Mouse (Mus musculus): ENCODE results near the gene Tgif1. TPM values are rescaled to one million over a fixed set of nuclear protein-coding genes. Genes with fewer than 3 reads are reported as not detected.
"Not testable (repeated sequence)": the region's sequence is repeated elsewhere in the genome, so short reads cannot be mapped to it uniquely, and the experiment has no call there.

The Tgif1 gene
- polyA plus RNA-seq, 1 experiment from 2014 or later, result 16.4 TPM

DNA sequence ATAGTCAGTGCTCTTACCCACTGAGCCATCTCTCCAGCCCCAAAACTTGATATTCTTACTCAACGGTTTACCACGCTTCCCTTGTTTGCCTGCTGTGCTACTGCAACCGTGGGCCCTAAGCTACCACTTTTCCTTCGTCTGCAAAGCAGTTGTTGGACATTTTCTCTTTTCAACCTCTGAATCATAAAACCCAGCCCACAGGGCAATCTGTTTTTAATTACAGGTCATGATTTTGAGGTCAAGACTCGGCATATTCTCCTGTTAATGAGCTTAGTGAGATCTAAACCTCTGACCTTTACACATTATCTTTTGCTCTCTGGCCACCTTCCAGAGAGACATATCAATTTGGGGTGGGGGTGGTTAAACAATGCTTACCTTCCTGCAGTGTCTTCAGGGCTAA is 14.8 kb downstream of the Tgif1 start:
- H3K4me2 ChIP-seq (ENCODE audit: low read depth, low read length), result no peak overlapping the region
- ATAC-seq (no peak), DNase-seq (no peak)
- H3K4me1 ChIP-seq (ENCODE audit: insufficient read depth), result peaks cover 6% of the 10 kb centered on the region
- H3K4me3 ChIP-seq (ENCODE audit: low read depth, low read length), result no peak overlapping the region
- H3K9ac ChIP-seq (replicated peaks), result no peak overlapping the region
- peaks cover 7% of the 10 kb centered on the region for H3K36me3 ChIP-seq (replicated peaks; ENCODE audit: insufficient read depth, low read length)
- no peaks in the 10 kb centered on the region for H3K9me3 ChIP-seq (ENCODE audit: low read length)
- peaks cover 3% of the 10 kb centered on the region; the same call in 1 of the 2 replicates for H3K27me3 ChIP-seq (ENCODE audit: insufficient read depth, low read length)
- no peak overlapping the region for H3K27ac ChIP-seq (ENCODE audit: low read depth)
- WGBS (ENCODE audit: insufficient replicate concordance), result 68% methylated on average over 5 of the region's 5 CpGs
- TF ChIP-seq EP300 (IDR thresholded peaks at IDR 0.05; ENCODE audit: low read depth) (no peak), CTCF (IDR thresholded peaks at IDR 0.05; ENCODE audit: low read depth) (no peak)

DNA sequence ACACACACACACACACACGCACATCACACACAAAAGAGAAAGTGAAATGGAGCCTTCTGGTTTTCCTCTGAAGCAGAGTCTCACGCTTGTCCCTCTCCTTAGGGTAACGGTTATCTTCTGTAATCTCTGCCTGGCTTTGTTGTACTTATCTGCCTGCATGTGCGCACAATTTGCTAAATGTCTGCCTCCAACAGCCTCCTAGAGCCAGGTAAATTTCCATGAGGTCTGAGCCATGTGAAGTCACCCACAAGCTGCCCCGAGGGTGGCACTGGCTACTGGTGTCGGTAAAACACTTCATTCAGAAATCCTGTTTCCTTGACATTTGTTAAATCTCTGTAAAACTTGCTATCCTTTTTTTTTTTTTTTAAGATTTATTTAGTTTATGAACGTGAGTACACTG is 15.3 kb downstream of the Tgif1 start:
- Histone ChIP-seq H3K4me1 (ENCODE audit: insufficient read depth) (peaks cover 4% of the 10 kb centered on the region), H3K4me3 (ENCODE audit: low read depth, low read length) (no peak overlapping the region), H3K4me2 (ENCODE audit: low read depth, low read length) (no peak overlapping the region), H3K9me3 (ENCODE audit: low read length) (no peaks in the 10 kb centered on the region), H3K27me3 (ENCODE audit: insufficient read depth, low read length) (peaks cover 3% of the 10 kb centered on the region; the same call in 1 of the 2 replicates), H3K36me3 (replicated peaks; ENCODE audit: insufficient read depth, low read length) (peaks cover 2% of the 10 kb centered on the region), H3K9ac (replicated peaks) (no peak overlapping the region), H3K27ac (ENCODE audit: low read depth) (no peak overlapping the region)
- ATAC-seq (no peak), DNase-seq (no peak)
- 83% methylated on average over 7 of the region's 7 CpGs for whole genome bisulfite sequencing (ENCODE audit: insufficient replicate concordance)
- TF ChIP-seq CTCF (IDR thresholded peaks at IDR 0.05; ENCODE audit: low read depth) (no peak), EP300 (IDR thresholded peaks at IDR 0.05; ENCODE audit: low read depth) (no peak)

DNA sequence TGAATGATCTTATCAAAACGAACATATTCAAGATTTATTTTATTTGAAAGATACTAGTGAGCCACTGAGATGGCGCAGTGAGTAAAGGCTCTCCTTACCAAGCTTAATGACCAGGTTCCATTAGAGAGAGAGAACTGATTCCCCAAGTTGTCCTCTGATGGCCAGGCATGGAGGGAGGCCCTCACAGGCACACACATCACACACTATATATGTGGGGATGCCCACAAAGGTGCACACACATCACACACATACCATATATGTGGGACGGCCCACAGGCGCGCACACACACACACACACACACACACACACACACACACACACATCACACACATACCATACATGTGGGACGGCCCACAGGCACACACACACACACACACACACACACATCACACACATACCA is 15.9 kb downstream of the Tgif1 start:
- not testable (repeated sequence) for H3K36me3 ChIP-seq (replicated peaks; ENCODE audit: insufficient read depth, low read length); H3K4me3 ChIP-seq (ENCODE audit: low read depth, low read length); DNase-seq; H3K9ac ChIP-seq (replicated peaks); H3K4me2 ChIP-seq (ENCODE audit: low read depth, low read length); H3K27me3 ChIP-seq (ENCODE audit: insufficient read depth, low read length); H3K27ac ChIP-seq (ENCODE audit: low read depth); H3K4me1 ChIP-seq (ENCODE audit: insufficient read depth); ATAC-seq; H3K9me3 ChIP-seq (ENCODE audit: low read length)
- WGBS (ENCODE audit: insufficient replicate concordance), result 87% methylated on average over 6 of the region's 6 CpGs

DNA sequence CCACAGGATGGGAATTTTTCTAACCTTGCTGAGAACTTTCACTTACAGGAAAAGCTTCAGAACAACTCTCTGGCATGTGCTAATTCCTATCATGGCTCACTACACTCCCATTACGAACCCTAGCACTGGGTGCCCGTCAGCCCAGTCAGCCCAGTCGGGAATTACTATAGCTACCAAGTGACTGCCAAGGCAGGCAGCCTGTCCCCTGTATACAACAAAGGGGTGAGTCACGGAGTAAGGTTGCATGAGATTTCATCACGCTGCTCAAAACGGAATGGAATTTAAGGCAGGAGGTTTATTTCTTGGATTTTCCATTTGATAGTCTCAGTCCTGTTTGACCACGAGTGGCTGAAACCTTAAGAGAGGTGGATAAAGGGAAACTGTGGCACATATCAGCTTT is 16.5 kb downstream of the Tgif1 start:
- H3K4me1 ChIP-seq (ENCODE audit: insufficient read depth), result peaks cover 4% of the 10 kb centered on the region
- no peaks in the 10 kb centered on the region for H3K9me3 ChIP-seq (ENCODE audit: low read length)
- H3K4me3 ChIP-seq (ENCODE audit: low read depth, low read length), result no peak overlapping the region
- no peak for DNase-seq
- 80% methylated on average over 7 of the region's 7 CpGs for WGBS (ENCODE audit: insufficient replicate concordance)
- H3K4me2 ChIP-seq (ENCODE audit: low read depth, low read length), result no peak overlapping the region
- no peak for ATAC-seq
- no peak overlapping the region for H3K9ac ChIP-seq (replicated peaks)
- no peak overlapping the region for H3K27ac ChIP-seq (ENCODE audit: low read depth)
- TF ChIP-seq CTCF (IDR thresholded peaks at IDR 0.05; ENCODE audit: low read depth) (no peak), EP300 (IDR thresholded peaks at IDR 0.05; ENCODE audit: low read depth) (no peak)
- peaks cover 3% of the 10 kb centered on the region; the same call in 1 of the 2 replicates for H3K27me3 ChIP-seq (ENCODE audit: insufficient read depth, low read length)
- H3K36me3 ChIP-seq (replicated peaks; ENCODE audit: insufficient read depth, low read length), result no peaks in the 10 kb centered on the region; the same call in 1 of the 2 replicates

DNA sequence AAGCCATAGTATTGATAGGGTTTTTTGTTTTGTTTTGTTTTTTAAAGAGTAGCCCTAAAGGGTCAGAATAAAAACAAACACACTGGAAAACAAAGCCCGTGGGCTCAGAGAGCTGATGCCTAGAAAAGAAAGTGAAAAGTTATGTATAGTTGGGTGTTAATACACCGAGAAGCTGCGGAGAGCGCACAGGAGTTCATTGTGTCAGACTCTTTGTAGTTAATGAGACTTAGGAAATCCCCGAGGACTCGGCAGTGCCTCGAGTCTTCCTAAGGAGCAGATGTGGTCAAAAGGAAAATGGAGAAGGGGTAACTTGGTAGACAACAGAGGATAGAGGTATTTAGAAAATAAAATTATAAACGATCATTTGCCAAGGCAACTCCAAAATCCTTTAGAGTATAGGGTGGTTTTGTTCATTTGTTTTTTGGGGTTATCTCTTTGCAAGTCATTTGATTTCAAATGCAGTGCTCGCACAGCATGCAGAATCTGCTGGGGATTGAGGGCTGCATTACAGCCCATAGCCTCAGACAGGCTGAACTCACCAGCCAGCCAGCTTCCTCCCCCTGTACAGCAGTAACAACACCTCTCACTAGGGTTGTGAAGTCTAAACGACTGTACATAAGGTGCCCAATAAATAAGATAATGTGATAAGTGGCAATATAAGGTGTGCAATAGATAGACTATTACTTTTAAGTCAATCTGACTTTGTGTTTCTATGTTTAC is 18.1 kb downstream of the Tgif1 start:
- H3K36me3 ChIP-seq (replicated peaks; ENCODE audit: insufficient read depth, low read length), result no peaks in the 10 kb centered on the region
- H3K9ac ChIP-seq (replicated peaks), result peak overlapping the region; percentile 58
- no peaks in the 10 kb centered on the region for H3K9me3 ChIP-seq (ENCODE audit: low read length)
- peaks cover 3% of the 10 kb centered on the region; the same call in 1 of the 2 replicates for H3K27me3 ChIP-seq (ENCODE audit: insufficient read depth, low read length)
- TF ChIP-seq CTCF (IDR thresholded peaks at IDR 0.05; ENCODE audit: low read depth) (no peak), EP300 (IDR thresholded peaks at IDR 0.05; ENCODE audit: low read depth) (no peak)
- DNase-seq, result no peak
- WGBS (ENCODE audit: insufficient replicate concordance), result 4% methylated on average over 10 of the region's 10 CpGs
- peak overlapping the region; percentile 77 for H3K27ac ChIP-seq (ENCODE audit: low read depth)
- peak overlapping the region; percentile 76 for H3K4me2 ChIP-seq (ENCODE audit: low read depth, low read length)
- H3K4me1 ChIP-seq (ENCODE audit: insufficient read depth), result peaks cover 4% of the 10 kb centered on the region
- no peak for ATAC-seq
- H3K4me3 ChIP-seq (ENCODE audit: low read depth, low read length), result peak overlapping the region; percentile 41

DNA sequence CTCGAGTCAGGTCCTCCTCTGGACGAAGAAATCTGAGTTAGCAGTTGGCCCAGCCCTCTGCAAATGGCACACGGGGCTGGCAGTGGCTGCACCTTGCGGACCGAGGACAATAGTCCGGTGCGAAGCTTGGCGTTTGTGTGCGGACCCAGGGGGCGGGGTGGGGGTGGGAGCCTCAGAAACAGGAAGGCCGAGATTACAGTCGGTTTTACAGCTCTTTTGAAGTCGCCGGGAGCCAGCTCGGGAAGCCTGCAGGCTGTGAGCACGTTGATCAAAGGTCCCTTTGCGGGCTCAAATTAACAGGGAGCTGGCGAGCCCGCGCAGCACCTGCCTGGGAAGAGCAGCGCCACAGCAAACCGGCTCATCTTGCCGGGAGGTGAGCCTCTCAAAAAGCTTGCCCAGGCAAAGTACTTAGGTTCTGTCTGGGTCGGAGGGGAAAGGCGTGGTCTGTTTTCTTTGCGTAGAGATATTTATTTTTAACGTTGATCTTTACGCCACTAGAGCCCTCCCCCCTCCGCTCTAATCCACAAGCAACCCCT is 18.8 kb downstream of the Tgif1 start:
- H3K36me3 ChIP-seq (replicated peaks; ENCODE audit: insufficient read depth, low read length), result no peaks in the 10 kb centered on the region
- no peaks in the 10 kb centered on the region for H3K9me3 ChIP-seq (ENCODE audit: low read length)
- peak overlapping the region; percentile 58 for H3K9ac ChIP-seq (replicated peaks)
- H3K4me3 ChIP-seq (ENCODE audit: low read depth, low read length), result peak overlapping the region; percentile 41
- H3K4me1 ChIP-seq (ENCODE audit: insufficient read depth), result peaks cover 4% of the 10 kb centered on the region
- H3K27me3 ChIP-seq (ENCODE audit: insufficient read depth, low read length), result peaks cover 3% of the 10 kb centered on the region; the same call in 1 of the 2 replicates
- WGBS (ENCODE audit: insufficient replicate concordance), result 1% methylated on average over 29 of the region's 29 CpGs
- peak overlapping the region; percentile 77 for H3K27ac ChIP-seq (ENCODE audit: low read depth)
- no peak for TF ChIP-seq CTCF (IDR thresholded peaks at IDR 0.05; ENCODE audit: low read depth)
- peak; percentile 62 for DNase-seq
- peak; percentile 78 for ATAC-seq
- H3K4me2 ChIP-seq (ENCODE audit: low read depth, low read length), result peak overlapping the region; percentile 76

All from liver, postnatal 0 days (tissue).